Mouse (Mus musculus): ENCODE data around the gene Ptov1. TPM values are rescaled to one million over a fixed set of nuclear protein-coding genes. Genes with fewer than 3 reads are reported as not detected.

Gene Ptov1
- polyA plus RNA-seq, 1 experiment from 2014 or later: 331 TPM

GRCm38 (mm10) chr7:44821666-44822448 is 47.7 kb downstream of the Ptov1 start:
- Histone ChIP-seq H3K36me3 (ENCODE audit: control insufficient read depth, insufficient read depth, low read length) (no peaks in the 10 kb centered on the region), H3K4me3 (ENCODE audit: low read depth, low read length) (no peak overlapping the region), H3K27me3 (ENCODE audit: control insufficient read depth, insufficient read depth, low read length) (no peaks in the 10 kb centered on the region), H3K4me1 (replicated peaks; ENCODE audit: control insufficient read depth, insufficient read depth, low read length) (peaks cover 13% of the 10 kb centered on the region), H3K4me2 (replicated peaks; ENCODE audit: low read depth, low read length) (no peak overlapping the region), H3K9me3 (ENCODE audit: control insufficient read depth, low read length) (no peaks in the 10 kb centered on the region), H3K27ac (ENCODE audit: low read depth, low read length) (no peak overlapping the region), H3K9ac (ENCODE audit: low read depth, low read length) (no peak overlapping the region)
- 84% methylated on average over 7 of the region's 7 CpGs for WGBS
- ATAC-seq (ENCODE audit: low FRiP score): no peak
- DNase-seq (ENCODE audit: low spot score): no peak

- Histone ChIP-seq H3K27me3 (ENCODE audit: control insufficient read depth, insufficient read depth, low read length) (no peaks in the 10 kb centered on the region), H3K9ac (ENCODE audit: low read depth, low read length) (no peak overlapping the region), H3K9me3 (ENCODE audit: control insufficient read depth, low read length) (no peaks in the 10 kb centered on the region), H3K4me1 (replicated peaks; ENCODE audit: control insufficient read depth, insufficient read depth, low read length) (peaks cover 13% of the 10 kb centered on the region), H3K27ac (ENCODE audit: low read depth, low read length) (no peak overlapping the region), H3K4me2 (replicated peaks; ENCODE audit: low read depth, low read length) (no peak overlapping the region), H3K4me3 (ENCODE audit: low read depth, low read length) (no peak overlapping the region), H3K36me3 (ENCODE audit: control insufficient read depth, insufficient read depth, low read length) (no peaks in the 10 kb centered on the region)
- DNase-seq (ENCODE audit: low spot score): no peak
- ATAC-seq (ENCODE audit: low FRiP score): no peak
- WGBS: 96% methylated on average over 3 of the region's 3 CpGs
Observed at GRCm38 (mm10) chr7:44820525-44820924, 49.1 kb downstream of the Ptov1 start.

- Histone ChIP-seq H3K27ac (ENCODE audit: low read depth, low read length) (no peak overlapping the region), H3K4me3 (ENCODE audit: low read depth, low read length) (no peak overlapping the region), H3K9ac (ENCODE audit: low read depth, low read length) (no peak overlapping the region), H3K9me3 (ENCODE audit: control insufficient read depth, low read length) (no peaks in the 10 kb centered on the region), H3K4me1 (replicated peaks; ENCODE audit: control insufficient read depth, insufficient read depth, low read length) (peaks cover 16% of the 10 kb centered on the region), H3K27me3 (ENCODE audit: control insufficient read depth, insufficient read depth, low read length) (no peaks in the 10 kb centered on the region), H3K4me2 (replicated peaks; ENCODE audit: low read depth, low read length) (no peak overlapping the region), H3K36me3 (ENCODE audit: control insufficient read depth, insufficient read depth, low read length) (no peaks in the 10 kb centered on the region)
- 73% methylated on average over 5 of the region's 5 CpGs for WGBS
- no peak for ATAC-seq (ENCODE audit: low FRiP score)
- no peak for DNase-seq (ENCODE audit: low spot score)
Observed at GRCm38 (mm10) chr7:44819863-44820262, 49.7 kb downstream of the Ptov1 start.

GRCm38 (mm10) chr7:44819391-44819790 is 50.2 kb downstream of the Ptov1 start:
- WGBS: 91% methylated on average over 2 of the region's 2 CpGs
- peak overlapping the region; percentile 80 for H3K4me2 ChIP-seq (replicated peaks; ENCODE audit: low read depth, low read length)
- peak overlapping the region; percentile 21; the same call in 1 of the 2 replicates for H3K9ac ChIP-seq (ENCODE audit: low read depth, low read length)
- H3K4me3 ChIP-seq (ENCODE audit: low read depth, low read length): peak overlapping the region; percentile 92; the same call in 1 of the 2 replicates
- H3K36me3 ChIP-seq (ENCODE audit: control insufficient read depth, insufficient read depth, low read length): no peaks in the 10 kb centered on the region
- no peak overlapping the region for H3K27ac ChIP-seq (ENCODE audit: low read depth, low read length)
- no peaks in the 10 kb centered on the region for H3K9me3 ChIP-seq (ENCODE audit: control insufficient read depth, low read length)
- DNase-seq (ENCODE audit: low spot score): no peak
- no peak for ATAC-seq (ENCODE audit: low FRiP score)
- peaks cover 17% of the 10 kb centered on the region for H3K4me1 ChIP-seq (replicated peaks; ENCODE audit: control insufficient read depth, insufficient read depth, low read length)
- no peaks in the 10 kb centered on the region for H3K27me3 ChIP-seq (ENCODE audit: control insufficient read depth, insufficient read depth, low read length)

GRCm38 (mm10) chr7:44818751-44819235 is 50.8 kb downstream of the Ptov1 start:
- peaks cover 17% of the 10 kb centered on the region for H3K4me1 ChIP-seq (replicated peaks; ENCODE audit: control insufficient read depth, insufficient read depth, low read length)
- ATAC-seq (ENCODE audit: low FRiP score) (no peak), DNase-seq (ENCODE audit: low spot score) (peak; percentile 22)
- H3K9me3 ChIP-seq (ENCODE audit: control insufficient read depth, low read length): no peaks in the 10 kb centered on the region
- H3K9ac ChIP-seq (ENCODE audit: low read depth, low read length): peak overlapping the region; percentile 21; the same call in 1 of the 2 replicates
- peak overlapping the region; percentile 92 for H3K4me3 ChIP-seq (ENCODE audit: low read depth, low read length)
- H3K4me2 ChIP-seq (replicated peaks; ENCODE audit: low read depth, low read length): peak overlapping the region; percentile 80
- H3K27me3 ChIP-seq (ENCODE audit: control insufficient read depth, insufficient read depth, low read length): no peaks in the 10 kb centered on the region
- no peaks in the 10 kb centered on the region for H3K36me3 ChIP-seq (ENCODE audit: control insufficient read depth, insufficient read depth, low read length)
- WGBS: 58% methylated on average over 6 of the region's 6 CpGs
- H3K27ac ChIP-seq (ENCODE audit: low read depth, low read length): no peak overlapping the region

GRCm38 (mm10) chr7:44818164-44818563 is 51.4 kb downstream of the Ptov1 start:
- Histone ChIP-seq H3K27me3 (ENCODE audit: control insufficient read depth, insufficient read depth, low read length) (no peaks in the 10 kb centered on the region), H3K4me2 (replicated peaks; ENCODE audit: low read depth, low read length) (peak overlapping the region; percentile 80), H3K36me3 (ENCODE audit: control insufficient read depth, insufficient read depth, low read length) (no peaks in the 10 kb centered on the region), H3K27ac (ENCODE audit: low read depth, low read length) (no peak overlapping the region), H3K9me3 (ENCODE audit: control insufficient read depth, low read length) (no peaks in the 10 kb centered on the region), H3K4me1 (replicated peaks; ENCODE audit: control insufficient read depth, insufficient read depth, low read length) (peaks cover 17% of the 10 kb centered on the region), H3K4me3 (ENCODE audit: low read depth, low read length) (peak overlapping the region; percentile 92), H3K9ac (ENCODE audit: low read depth, low read length) (0 out of 2 replicates have a peak overlapping the region, but pooled peaks have one; percentile 95)
- DNase-seq (ENCODE audit: low spot score): no peak
- ATAC-seq (ENCODE audit: low FRiP score): no peak
- WGBS: 39% methylated on average over 2 of the region's 2 CpGs

- WGBS: 25% methylated on average over 3 of the region's 3 CpGs
- Histone ChIP-seq H3K27ac (ENCODE audit: low read depth, low read length) (no peak overlapping the region), H3K9ac (ENCODE audit: low read depth, low read length) (peak overlapping the region; percentile 95), H3K9me3 (ENCODE audit: control insufficient read depth, low read length) (no peaks in the 10 kb centered on the region), H3K36me3 (ENCODE audit: control insufficient read depth, insufficient read depth, low read length) (no peaks in the 10 kb centered on the region), H3K4me1 (replicated peaks; ENCODE audit: control insufficient read depth, insufficient read depth, low read length) (peaks cover 17% of the 10 kb centered on the region), H3K4me3 (ENCODE audit: low read depth, low read length) (peak overlapping the region; percentile 92), H3K4me2 (replicated peaks; ENCODE audit: low read depth, low read length) (peak overlapping the region; percentile 80), H3K27me3 (ENCODE audit: control insufficient read depth, insufficient read depth, low read length) (no peaks in the 10 kb centered on the region)
- DNase-seq (ENCODE audit: low spot score): no peak
- ATAC-seq (ENCODE audit: low FRiP score): no peak
Observed at GRCm38 (mm10) chr7:44817441-44817840, 52.1 kb downstream of the Ptov1 start.

GRCm38 (mm10) chr7:44816470-44817021 is 53.0 kb downstream of the Ptov1 start, which contains the start of gene Atf5:
Gene Atf5 (minus strand): TSS chr7:44816658.
- H3K27me3 ChIP-seq (ENCODE audit: control insufficient read depth, insufficient read depth, low read length): no peaks in the 10 kb centered on the region
- H3K36me3 ChIP-seq (ENCODE audit: control insufficient read depth, insufficient read depth, low read length): no peaks in the 10 kb centered on the region
- peak within 1 kb of the TSS; percentile 93 for H3K27ac ChIP-seq (ENCODE audit: low read depth, low read length)
- H3K4me2 ChIP-seq (replicated peaks; ENCODE audit: low read depth, low read length): peak within 1 kb of the TSS; percentile 80
- peaks cover 17% of the 10 kb centered on the region for H3K4me1 ChIP-seq (replicated peaks; ENCODE audit: control insufficient read depth, insufficient read depth, low read length)
- H3K9me3 ChIP-seq (ENCODE audit: control insufficient read depth, low read length): no peaks in the 10 kb centered on the region
- peak within 1 kb of the TSS; percentile 92 for H3K4me3 ChIP-seq (ENCODE audit: low read depth, low read length)
- 1% methylated on average over 52 of the region's 57 CpGs for WGBS
- H3K9ac ChIP-seq (ENCODE audit: low read depth, low read length): peak within 1 kb of the TSS; percentile 95
- ATAC-seq (ENCODE audit: low FRiP score) (peak; percentile 26), DNase-seq (ENCODE audit: low spot score) (peak; percentile 75)

All from hindbrain, embryonic 11.5 days (tissue).